Mouse (Mus musculus) cerebellum, postnatal 36 days (tissue): ENCODE results near the gene Ifngr2.

ENCODE experiments used
- DNase-seq, 2 experiments: peaks; one replicate each; pipeline ENCODE4 v3.0.0; 2021 to 2022; ENCODE audit warnings: mixed read lengths in 2 of 2

The Ifngr2 gene

GRCm38 (mm10) chr16:91537065-91537464, 9.8 kb upstream of the Ifngr2 start:
- DNase-seq, result no peak

GRCm38 (mm10) chr16:91538051-91538450, 8.8 kb upstream of the Ifngr2 start:
- DNase-seq, result no peak

- DNase-seq, result no peak
Observed at GRCm38 (mm10) chr16:91538513-91538912, 8.4 kb upstream of the Ifngr2 start.

GRCm38 (mm10) chr16:91541573-91542081, 5.2 kb upstream of the Ifngr2 start:
- no peak for DNase-seq

GRCm38 (mm10) chr16:91543619-91544018, 3.3 kb upstream of the Ifngr2 start:
- no peak for DNase-seq

GRCm38 (mm10) chr16:91545597-91546281, 1.1 kb upstream of the Ifngr2 start:
- no peak for DNase-seq

GRCm38 (mm10) chr16:91546391-91546835, 459 bp upstream of the Ifngr2 start:
- peak in 1 of 2 experiments; percentile 13 for DNase-seq

- DNase-seq, result no peak
Observed at GRCm38 (mm10) chr16:91547974-91548373, 1.1 kb downstream of the Ifngr2 start.

- no peak for DNase-seq
Observed at GRCm38 (mm10) chr16:91548586-91548985, 1.7 kb downstream of the Ifngr2 start.

- DNase-seq, result no peak
Observed at GRCm38 (mm10) chr16:91548996-91549395, 2.1 kb downstream of the Ifngr2 start.

- no peak for DNase-seq
Observed at GRCm38 (mm10) chr16:91549616-91550015, 2.7 kb downstream of the Ifngr2 start.

- DNase-seq, result no peak
Observed at GRCm38 (mm10) chr16:91551081-91551524, 4.2 kb downstream of the Ifngr2 start.

- DNase-seq, result no peak
Observed at GRCm38 (mm10) chr16:91552072-91552471, 5.2 kb downstream of the Ifngr2 start.

- no peak for DNase-seq
Observed at GRCm38 (mm10) chr16:91553625-91554024, 6.8 kb downstream of the Ifngr2 start.

- no peak for DNase-seq
Observed at GRCm38 (mm10) chr16:91555017-91555605, 8.2 kb downstream of the Ifngr2 start.

GRCm38 (mm10) chr16:91556659-91557058, 9.8 kb downstream of the Ifngr2 start:
- no peak for DNase-seq

GRCm38 (mm10) chr16:91557214-91557613, 10.3 kb downstream of the Ifngr2 start:
- no peak for DNase-seq

- no peak for DNase-seq
Observed at GRCm38 (mm10) chr16:91557693-91558092, 10.8 kb downstream of the Ifngr2 start.

GRCm38 (mm10) chr16:91561099-91561498, 14.2 kb downstream of the Ifngr2 start:
- DNase-seq, result peak; percentile 37 to 46

GRCm38 (mm10) chr16:91561541-91562457, 14.9 kb downstream of the Ifngr2 start:
- no peak for DNase-seq

- DNase-seq, result no peak
Observed at GRCm38 (mm10) chr16:91564580-91565291, 17.9 kb downstream of the Ifngr2 start.

GRCm38 (mm10) chr16:91565292-91565951, 18.6 kb downstream of the Ifngr2 start:
- no peak for DNase-seq
